Mouse (Mus musculus) left cerebral cortex, adult 18-20 months (tissue): ENCODE results near the gene Enpp1. TPM values are rescaled to one million over a fixed set of nuclear protein-coding genes. Genes with fewer than 3 reads are reported as not detected.

ENCODE experiments used
- DNase-seq, 2 experiments: peaks; one replicate each; pipeline ENCODE4 v3.0.0; 2021 to 2022; ENCODE audit warnings: low spot score in 2 of 2, mixed read lengths in 1 of 2
- total RNA-seq, 2 experiments: library from RNA; stranded (reverse); gene quantifications; 2 replicates each; pipeline ENCODE4 v1.2.3; 2021

The Enpp1 gene
- total RNA-seq, 2 experiments from 2014 or later = 4.1 to 4.6 TPM

DNA sequence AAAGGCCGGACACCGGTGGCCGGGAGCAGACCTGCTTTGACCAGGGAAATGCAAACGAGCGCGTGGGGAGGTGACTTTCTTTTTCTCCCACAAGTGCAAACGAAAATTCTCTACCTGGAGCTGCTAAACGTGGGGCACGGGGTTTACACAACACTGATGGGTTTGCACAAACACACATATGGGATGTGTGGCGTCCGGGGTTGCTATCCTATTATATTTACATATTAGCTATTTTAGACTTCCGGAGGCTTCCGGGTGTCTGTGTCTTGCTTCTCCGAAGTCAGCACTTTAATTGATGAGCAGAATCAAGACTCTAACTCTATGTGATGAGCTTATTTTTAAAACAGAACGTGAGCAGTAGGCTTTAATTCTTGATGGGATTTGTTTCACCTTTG, 405 bp upstream of the Enpp1 start:
- no peak for DNase-seq

GRCm38 (mm10) chr10:24711071-24711470, 888 bp downstream of the Enpp1 start:
- DNase-seq = no peak

GRCm38 (mm10) chr10:24710361-24710760, 1.6 kb downstream of the Enpp1 start:
- DNase-seq = no peak

DNA sequence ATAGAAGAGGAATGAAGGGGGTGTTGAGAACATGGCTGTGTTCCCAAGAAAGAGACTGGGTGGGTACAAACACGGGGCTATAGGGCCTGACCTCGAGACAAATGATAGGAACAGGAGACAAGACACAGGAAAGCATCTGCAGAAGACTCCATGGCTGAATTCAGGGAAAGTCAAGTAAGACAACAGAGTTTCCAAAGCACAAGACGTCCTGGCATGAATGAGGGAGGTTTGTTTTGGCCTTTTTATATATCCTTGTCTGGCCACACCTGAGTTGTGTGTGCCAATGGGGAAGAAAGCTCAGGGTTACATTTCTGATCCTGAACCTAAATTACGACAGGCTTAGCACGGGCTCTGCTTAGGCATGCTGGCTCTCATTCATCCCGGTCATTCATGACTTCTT, 4.2 kb downstream of the Enpp1 start:
- DNase-seq = no peak

GRCm38 (mm10) chr10:24706431-24707140, 5.4 kb downstream of the Enpp1 start:
- no peak for DNase-seq

- DNase-seq = no peak
Observed at GRCm38 (mm10) chr10:24702698-24703097, 9.3 kb downstream of the Enpp1 start.

- no peak for DNase-seq
Observed at GRCm38 (mm10) chr10:24698131-24698775, 13.7 kb downstream of the Enpp1 start.

GRCm38 (mm10) chr10:24696761-24697160, 15.2 kb downstream of the Enpp1 start:
- DNase-seq = no peak

DNA sequence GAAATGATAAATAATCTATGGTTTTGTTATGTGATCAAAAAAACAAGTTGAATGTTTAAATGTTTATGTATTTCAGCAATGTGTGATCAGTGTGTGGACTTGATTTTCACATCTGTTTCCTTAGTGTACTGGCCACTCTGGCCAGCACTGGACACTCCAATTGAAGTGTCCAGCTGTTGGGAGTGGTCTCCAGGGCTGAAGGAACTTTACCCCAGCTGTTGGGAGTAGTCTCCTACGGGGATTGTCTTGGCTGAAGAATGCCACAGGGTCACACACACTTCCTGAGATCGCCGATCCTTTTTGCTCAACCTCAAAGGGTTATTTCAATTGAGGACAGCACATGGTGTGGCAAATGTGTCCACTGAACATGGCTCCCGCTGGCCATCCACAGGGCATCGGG, 16.2 kb downstream of the Enpp1 start:
- DNase-seq = no peak

GRCm38 (mm10) chr10:24682518-24683104, 29.3 kb downstream of the Enpp1 start:
- DNase-seq = peak in 1 of 2 experiments; percentile 19

DNA sequence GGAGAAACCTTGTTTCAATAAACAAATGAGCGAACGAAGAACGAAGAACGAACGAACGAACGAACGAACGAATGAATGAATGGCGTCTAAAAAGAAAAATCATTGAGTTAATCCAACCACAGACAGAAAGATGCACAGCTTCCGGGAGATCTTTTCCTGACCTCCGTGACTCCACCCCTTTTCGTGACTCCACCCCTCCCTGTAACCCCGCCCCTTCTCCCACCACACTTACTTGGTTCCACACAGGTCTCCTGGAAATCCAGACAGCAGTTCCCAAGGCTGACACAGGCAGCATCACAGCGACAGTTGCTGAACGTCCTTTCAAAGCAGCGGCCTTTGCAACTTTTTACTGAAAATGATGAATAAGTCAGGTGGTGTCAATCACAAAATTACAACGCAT, 34.3 kb downstream of the Enpp1 start:
- DNase-seq = no peak

- no peak for DNase-seq
Observed at GRCm38 (mm10) chr10:24674261-24674660, 37.7 kb downstream of the Enpp1 start.

DNA sequence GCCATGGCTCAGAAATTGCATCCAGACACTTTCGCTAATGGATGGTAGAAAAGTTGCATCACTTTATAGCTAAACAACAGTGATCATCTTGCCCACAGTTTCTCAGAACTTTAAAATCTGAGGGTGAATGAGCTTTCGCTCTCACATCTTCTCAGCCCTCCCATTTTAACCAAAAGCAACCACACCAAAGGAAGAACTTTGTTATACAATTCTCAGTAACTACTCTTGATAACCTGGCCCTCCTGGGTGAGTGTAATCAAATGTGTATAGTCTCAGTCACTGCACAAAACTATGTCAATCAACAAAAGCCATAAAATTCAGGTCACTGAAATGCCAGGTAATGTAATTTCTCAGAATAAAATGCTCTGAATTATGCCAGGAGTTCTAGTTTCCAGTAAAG, 39.0 kb downstream of the Enpp1 start:
- no peak for DNase-seq

DNA sequence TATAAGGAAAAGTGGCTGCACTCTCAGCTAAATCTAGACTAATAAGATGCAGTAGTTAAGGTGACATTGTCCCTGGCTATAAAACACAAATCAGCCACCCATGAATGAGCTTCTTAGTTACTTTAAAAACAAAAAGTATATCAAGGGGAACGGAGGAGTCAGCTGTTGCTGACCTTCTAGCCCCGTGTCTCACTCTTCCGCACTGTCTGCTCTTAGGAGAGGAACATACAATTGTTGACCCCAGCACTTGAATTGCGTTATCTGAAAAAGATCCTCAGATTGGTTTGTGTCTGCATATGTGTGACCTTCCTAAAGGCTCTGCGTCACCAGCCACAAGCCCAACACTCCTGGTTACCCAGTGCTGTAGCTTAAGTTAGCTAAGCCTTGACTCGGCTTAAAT, 41.4 kb downstream of the Enpp1 start:
- DNase-seq = no peak

DNA sequence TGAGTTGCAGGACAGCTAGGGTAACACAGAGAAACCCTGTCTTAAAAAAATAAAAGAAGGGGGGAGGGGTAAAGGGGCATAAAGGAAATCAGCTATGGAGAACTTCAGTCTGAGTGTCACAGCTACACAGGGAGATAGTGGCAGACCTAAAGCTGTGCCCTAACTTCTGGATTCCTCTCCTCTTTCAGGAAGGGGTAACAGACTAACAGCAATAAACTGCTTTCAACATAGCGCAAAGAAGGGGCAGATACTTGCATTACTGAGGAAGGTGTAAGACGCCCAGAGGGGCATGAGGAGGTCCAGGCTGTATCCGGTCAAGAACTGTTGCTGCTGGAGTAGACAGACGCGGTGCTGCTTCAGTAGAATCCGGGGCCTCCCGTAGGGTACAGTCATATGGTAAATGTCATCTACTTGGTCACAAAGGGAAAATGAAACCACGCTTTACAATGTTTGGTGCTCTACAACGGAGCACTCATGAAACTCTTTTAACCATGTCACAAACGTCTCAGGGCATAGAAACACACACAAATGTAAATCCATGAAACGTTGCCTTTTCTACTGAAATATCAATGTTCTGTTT, 60.9 kb downstream of the Enpp1 start:
- no peak for DNase-seq

DNA sequence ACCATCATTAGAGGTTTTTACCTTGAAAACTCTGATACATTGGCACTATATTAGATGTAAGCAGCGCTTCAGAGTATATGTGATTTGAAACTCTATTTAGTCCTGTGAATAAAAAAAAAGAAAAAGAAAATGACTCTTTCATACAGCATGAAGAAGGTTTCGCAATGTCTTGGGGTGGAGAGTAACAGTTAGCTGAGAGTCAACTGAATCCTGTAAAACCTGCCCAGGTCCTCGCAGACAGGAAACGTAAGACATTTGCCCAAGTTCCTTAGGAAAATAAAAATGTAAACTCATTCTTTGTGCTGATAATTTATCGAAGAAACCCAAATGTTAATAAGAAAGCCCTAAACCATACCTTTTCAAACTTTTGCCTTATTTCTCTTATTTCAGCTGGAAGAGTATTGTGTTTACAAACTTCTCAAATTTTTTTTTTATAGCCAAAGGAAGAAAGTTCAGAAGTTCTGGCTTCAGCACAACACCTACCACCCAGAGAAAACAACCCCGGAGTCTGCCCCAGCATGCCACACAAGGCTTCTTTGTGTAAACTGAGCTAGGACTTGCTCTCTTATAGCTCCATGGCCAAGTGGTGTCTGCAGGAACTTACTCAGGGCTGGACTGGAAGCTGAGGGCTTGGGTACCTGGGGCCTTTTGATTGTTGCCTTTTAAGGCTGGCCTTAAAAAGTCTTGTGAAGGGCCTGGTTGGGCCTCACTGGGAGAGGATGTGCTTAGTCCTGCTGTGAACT, 63.8 kb downstream of the Enpp1 start:
- no peak for DNase-seq

DNA sequence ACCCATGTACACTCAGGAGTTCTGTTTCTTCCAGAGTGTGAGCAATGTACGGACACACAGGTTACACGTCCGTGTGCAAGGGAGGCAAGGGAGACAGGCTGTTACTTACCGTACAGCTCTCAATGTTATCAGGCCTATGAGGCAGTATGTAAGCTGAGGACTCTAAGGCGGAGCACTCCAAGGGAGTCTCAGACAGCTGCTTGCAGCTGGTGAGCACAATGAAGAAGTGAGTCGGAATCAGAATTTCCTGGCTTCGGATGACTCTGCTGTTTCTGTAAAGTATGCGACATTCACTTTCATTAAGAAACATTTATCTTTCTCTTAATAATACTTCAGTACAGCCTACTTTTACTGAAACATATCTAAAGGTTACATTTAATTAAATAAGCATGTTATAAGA, 66.8 kb downstream of the Enpp1 start:
- no peak for DNase-seq

DNA sequence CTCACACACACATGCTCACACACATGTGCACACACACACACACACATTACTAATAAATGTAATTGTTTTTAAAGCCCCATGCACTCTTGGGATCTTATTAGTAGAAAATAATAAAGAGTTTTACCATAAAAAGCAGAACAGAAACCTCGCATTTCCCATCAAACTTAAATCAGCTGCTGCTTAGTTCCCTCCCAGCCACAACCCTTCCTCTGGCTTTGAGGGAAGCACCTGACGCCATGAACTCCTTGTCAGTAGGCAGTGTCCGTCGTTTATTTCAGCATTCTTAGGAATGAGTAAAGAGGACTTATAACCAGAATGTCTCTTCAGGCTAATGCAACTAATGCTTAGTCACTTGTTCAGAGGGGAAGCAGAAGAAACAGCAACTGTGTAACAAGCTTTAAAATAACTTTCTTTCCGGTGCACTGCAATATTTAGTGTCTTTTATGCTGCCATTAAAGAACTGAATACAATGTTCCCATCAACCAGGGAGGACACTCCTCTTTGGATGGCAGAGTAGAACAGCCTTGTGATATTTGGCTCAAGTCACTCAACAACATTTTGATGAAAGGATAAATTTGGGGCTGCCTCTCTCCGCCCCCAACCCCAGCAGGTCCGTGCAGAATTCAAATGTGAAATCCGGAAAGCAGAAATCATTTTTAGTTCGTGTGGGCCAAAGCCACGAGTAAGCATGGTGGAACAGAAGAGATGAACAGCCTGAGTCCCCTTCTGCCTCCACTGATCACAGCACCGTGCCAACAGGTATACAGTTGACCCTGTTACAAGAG, 69.0 kb downstream of the Enpp1 start:
- no peak for DNase-seq

DNA sequence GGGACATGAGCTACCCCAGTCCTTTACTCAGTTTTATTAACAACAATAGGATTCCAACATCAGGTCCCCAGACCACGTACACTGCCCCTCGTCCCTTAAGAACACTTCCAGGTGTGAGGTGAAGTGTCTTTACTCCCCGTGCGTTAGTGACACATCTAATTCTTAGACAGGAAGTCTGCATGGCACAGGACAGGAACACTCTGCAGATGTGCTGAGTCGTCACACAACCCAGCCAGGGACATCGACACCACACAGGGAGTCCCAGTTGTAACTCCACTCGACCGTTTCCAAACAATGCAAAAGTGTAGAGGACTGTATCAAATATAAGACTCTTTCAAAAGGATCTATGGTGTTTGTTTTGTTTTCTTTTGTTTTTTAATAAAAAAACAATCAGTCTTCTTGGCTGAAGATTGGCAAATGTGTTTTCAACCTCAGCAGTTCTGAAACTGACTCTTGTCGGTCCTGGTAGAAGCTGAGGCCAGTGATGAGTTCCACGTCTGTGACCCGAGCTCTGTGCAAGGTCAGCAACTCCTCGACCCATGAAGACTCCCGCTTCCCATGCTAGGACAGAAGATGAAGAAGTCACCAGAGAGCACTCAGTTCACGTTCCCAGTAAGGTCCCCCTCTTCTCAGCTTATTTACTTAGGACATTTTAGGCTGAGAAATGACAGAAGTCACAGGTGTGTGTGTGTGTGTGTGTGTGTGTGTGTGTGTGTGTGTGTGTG, 70.4 kb downstream of the Enpp1 start:
- no peak for DNase-seq
